Mouse (Mus musculus) naive thymus-derived CD4-positive, alpha-beta T cell, adult 5 months (primary cell): ENCODE data around the gene Gm10352. TPM values are rescaled to one million over a fixed set of nuclear protein-coding genes. Genes with fewer than 3 reads are reported as not detected.

Experiments used
- polyA plus RNA-seq: library from polyadenylated mRNA; unstranded; fragments of 100-300 nt; shearing (Covaris generic); gene quantifications from one replicate; pipeline ENCODE4 v1.2.1, GENCODE M21; 2017

The Gm10352 gene
- not detected for polyA plus RNA-seq

GRCm38 (mm10) chrY:2900689-2901088 lies at the start of gene Gm10352:
Gene Gm10352 (plus strand): TSS chrY:2900989.

GRCm38 (mm10) chrY:2932282-2932681 lies 31.5 kb downstream of the Gm10352 start, which contains the start of gene Gm29289:
Gene Gm29289 (plus strand): TSS chrY:2932582.

Other genes with a start within 250 kb of the Gm10352 start
- not detected for gene Sry, start 237.3 kb upstream of the Gm10352 start, polyA plus RNA-seq
- not detected for gene H2al2b, start 180.3 kb upstream of the Gm10352 start, polyA plus RNA-seq
- gene Gm4064, start 104.8 kb upstream of the Gm10352 start, polyA plus RNA-seq: not detected
- not detected for gene Rbmy, start 70.3 kb upstream of the Gm10352 start, polyA plus RNA-seq
- not detected for gene Gm10256, start 70.3 kb upstream of the Gm10352 start, polyA plus RNA-seq
- not detected for gene Gm29289, start 31.6 kb downstream of the Gm10352 start, polyA plus RNA-seq